Mouse (Mus musculus) hindbrain, embryonic 11.5 days (tissue): Measurements from ENCODE around the gene Tmem147. TPM values are rescaled to one million over a fixed set of nuclear protein-coding genes. Genes with fewer than 3 reads are reported as not detected.
A peak's percentile ranks its signal among the peaks of the same experiment; 100 is the strongest.

Source experiments
- ATAC-seq: fragments of 200-750 bp; cut with Nextera tagmentation; 2 replicates; pipeline ENCODE4 v1.8.0; 2017; ENCODE audit warnings: mild to moderate bottlenecking, moderate TSS enrichment, moderate library complexity; ENCODE audit not compliant: low FRiP score
- DNase-seq: peaks from one replicate; pipeline ENCODE4 v3.0.0-alpha.2; 2015; ENCODE audit warnings: low spot score
- H3K27ac ChIP-seq: fragments of 300-500 bp; sonication (generic); 2 replicates; pipeline ENCODE4 v1.5.1; 2014; ENCODE audit warnings: mild to moderate bottlenecking, low read depth, low read length
- H3K27me3 ChIP-seq: fragments of 300-500 bp; sonication (generic); 2 replicates; pipeline ENCODE4 v1.6.1; 2014; ENCODE audit warnings: mild to moderate bottlenecking, low read length, moderate library complexity, mixed read lengths; ENCODE audit not compliant: control insufficient read depth, insufficient read depth
- H3K36me3 ChIP-seq: fragments of 300-500 bp; sonication (generic); 2 replicates; pipeline ENCODE4 v1.6.1; 2014; ENCODE audit warnings: mild to moderate bottlenecking, low read length, moderate library complexity, mixed read lengths; ENCODE audit not compliant: control insufficient read depth, insufficient read depth
- H3K4me1 ChIP-seq: fragments of 300-500 bp; sonication (generic); replicated peaks from 2 replicates; pipeline ENCODE4 v1.6.1; 2014; ENCODE audit warnings: low read length, mixed read lengths; ENCODE audit not compliant: control insufficient read depth, insufficient read depth
- H3K4me2 ChIP-seq: fragments of 300-500 bp; sonication (generic); replicated peaks from 2 replicates; pipeline ENCODE4 v1.6.1; 2014; ENCODE audit warnings: mild to moderate bottlenecking, low read depth, low read length
- H3K4me3 ChIP-seq: fragments of 300-500 bp; sonication (generic); 2 replicates; pipeline ENCODE4 v1.5.1; 2014; ENCODE audit warnings: low read depth, low read length
- H3K9ac ChIP-seq: fragments of 300-500 bp; sonication (generic); 2 replicates; pipeline ENCODE4 v1.6.1; 2014; ENCODE audit warnings: low read depth, low read length
- H3K9me3 ChIP-seq: fragments of 300-500 bp; sonication (generic); 2 replicates; pipeline ENCODE4 v1.6.1; 2016; ENCODE audit warnings: low read length; ENCODE audit not compliant: control insufficient read depth
- WGBS: fragments of 180-500 bp; shearing (Covaris S2); extraction: QIAGEN DNeasy Blood & Tissue Kit; methylation state at CpG from one replicate; pipeline ENCODE4 v1.1.7; 2014; 5-methylcytosine and 5-hydroxymethylcytosine counted together
- polyA plus RNA-seq: library from polyadenylated mRNA; unstranded; fragments of >200 nt; fragmentation: Nextera tagmentation; extraction: Ambion mirVana; gene quantifications from 2 replicates; pipeline ENCODE4 v1.2.1, GENCODE M21; 2014

Gene Tmem147
- polyA plus RNA-seq, 1 experiment from 2014 or later, result 143 TPM

GRCm38 (mm10) chr7:30717006-30717715, 12.2 kb downstream of the Tmem147 start:
- ATAC-seq (peak; percentile 94), DNase-seq (peak; percentile 89)
- H3K36me3 ChIP-seq, result no peaks in the 10 kb centered on the region
- H3K4me1 ChIP-seq, result peaks cover 4% of the 10 kb centered on the region; the same call in 1 of the 2 replicates
- H3K9ac ChIP-seq, result 0 out of 2 replicates have a peak overlapping the region, but pooled peaks have one; percentile 19
- peaks cover 9% of the 10 kb centered on the region for H3K27me3 ChIP-seq
- no peak overlapping the region for H3K27ac ChIP-seq
- H3K4me3 ChIP-seq, result peak overlapping the region; percentile 28
- H3K4me2 ChIP-seq, result peak overlapping the region; percentile 53
- WGBS, result 3% methylated on average over 43 of the region's 43 CpGs
- no peaks in the 10 kb centered on the region for H3K9me3 ChIP-seq

DNA sequence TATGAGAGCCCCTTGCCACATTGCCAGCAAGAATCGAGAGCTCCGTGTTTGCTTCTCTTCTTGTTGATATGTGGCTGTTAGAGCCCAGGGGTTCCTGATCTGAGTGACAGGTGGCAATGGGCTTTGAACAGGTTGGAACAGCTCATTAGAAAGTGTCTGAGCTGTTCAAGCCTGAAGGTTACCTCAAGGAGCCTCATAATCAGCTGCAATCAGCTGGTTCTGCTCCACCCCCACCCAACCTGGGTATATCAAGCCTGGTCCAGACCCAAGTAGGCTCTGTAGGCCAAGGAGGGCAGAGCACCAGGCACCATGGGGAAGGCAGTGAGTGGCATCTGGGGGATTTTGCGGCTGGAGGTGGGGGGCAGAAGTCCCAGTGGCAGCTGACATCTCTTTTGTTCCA, 17.4 kb downstream of the Tmem147 start, which contains the start of gene Atp4a:
Gene Atp4a (plus strand): TSS at position 268 of the 400 bp plus-strand sequence.
- Histone ChIP-seq H3K4me3 (no peak within 1 kb of the TSS), H3K4me2 (no peak within 1 kb of the TSS), H3K9me3 (no peaks in the 10 kb centered on the region), H3K36me3 (no peaks in the 10 kb centered on the region), H3K27ac (no peak within 1 kb of the TSS), H3K9ac (no peak within 1 kb of the TSS), H3K4me1 (no peaks in the 10 kb centered on the region), H3K27me3 (peaks cover 6% of the 10 kb centered on the region)
- no peak for DNase-seq
- ATAC-seq, result no peak
- WGBS, result 77% methylated on average over 3 of the region's 3 CpGs

DNA sequence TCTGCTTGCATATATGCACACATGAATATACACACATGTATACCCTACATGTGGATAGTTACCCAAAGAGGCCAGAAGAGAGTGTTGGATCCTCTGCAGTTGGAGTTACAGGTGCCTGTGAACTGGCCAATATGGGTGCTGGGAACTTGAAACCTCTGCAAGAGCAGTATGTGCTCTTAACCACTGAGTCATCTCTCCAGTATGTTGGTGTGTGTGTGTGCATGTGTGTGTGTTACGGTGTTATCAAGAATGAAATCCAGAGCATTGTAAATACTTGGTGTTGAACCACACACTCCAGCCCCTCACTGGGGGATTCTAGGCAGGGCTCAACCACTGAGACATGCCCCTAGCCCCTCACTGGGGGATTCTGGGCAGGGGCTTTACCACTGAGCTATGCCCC, 21.9 kb downstream of the Tmem147 start:
- no peak for DNase-seq
- Histone ChIP-seq H3K27ac (no peak overlapping the region), H3K4me3 (no peak overlapping the region), H3K9ac (no peak overlapping the region), H3K4me2 (no peak overlapping the region), H3K4me1 (no peaks in the 10 kb centered on the region), H3K27me3 (no peaks in the 10 kb centered on the region), H3K36me3 (no peaks in the 10 kb centered on the region), H3K9me3 (no peaks in the 10 kb centered on the region)
- ATAC-seq, result no peak
- 88% methylated on average over 1 of the region's 1 CpGs for WGBS

DNA sequence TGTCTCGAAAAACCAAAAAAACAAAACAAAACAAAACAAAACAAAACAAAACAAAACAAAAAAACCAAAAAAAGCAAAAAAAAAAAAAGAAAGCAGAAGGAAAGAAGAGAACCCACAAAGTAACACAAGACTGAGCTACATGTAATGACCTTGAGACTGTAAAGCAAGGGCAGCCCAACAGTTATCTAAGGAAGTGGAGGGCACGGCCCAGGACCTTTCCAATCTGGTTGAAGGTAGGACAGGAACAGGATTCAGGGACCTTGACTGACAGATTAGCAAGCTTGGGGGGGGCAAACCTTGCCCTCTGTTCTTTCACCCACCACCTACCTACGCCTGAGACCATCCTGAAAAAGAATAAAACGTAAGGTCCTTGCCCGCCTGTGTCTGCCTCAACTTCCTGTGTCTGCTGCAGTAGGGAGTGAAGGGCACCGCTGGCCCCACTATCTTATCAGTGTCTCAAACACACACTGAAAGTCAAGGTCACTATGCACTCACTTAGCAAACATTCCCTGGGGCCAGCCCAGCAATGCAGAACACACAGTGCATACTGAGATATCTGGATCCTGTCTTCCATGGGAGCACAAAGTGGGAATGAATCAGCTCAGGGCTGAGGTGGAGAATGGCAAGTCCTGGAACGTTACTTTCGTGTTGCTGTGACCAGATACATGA, 23.0 kb downstream of the Tmem147 start:
- Histone ChIP-seq H3K27me3 (no peaks in the 10 kb centered on the region), H3K9ac (no peak overlapping the region), H3K4me1 (no peaks in the 10 kb centered on the region), H3K27ac (no peak overlapping the region), H3K4me2 (no peak overlapping the region), H3K36me3 (no peaks in the 10 kb centered on the region), H3K4me3 (no peak overlapping the region), H3K9me3 (no peaks in the 10 kb centered on the region)
- ATAC-seq (no peak), DNase-seq (no peak)
- 81% methylated on average over 8 of the region's 8 CpGs for WGBS

DNA sequence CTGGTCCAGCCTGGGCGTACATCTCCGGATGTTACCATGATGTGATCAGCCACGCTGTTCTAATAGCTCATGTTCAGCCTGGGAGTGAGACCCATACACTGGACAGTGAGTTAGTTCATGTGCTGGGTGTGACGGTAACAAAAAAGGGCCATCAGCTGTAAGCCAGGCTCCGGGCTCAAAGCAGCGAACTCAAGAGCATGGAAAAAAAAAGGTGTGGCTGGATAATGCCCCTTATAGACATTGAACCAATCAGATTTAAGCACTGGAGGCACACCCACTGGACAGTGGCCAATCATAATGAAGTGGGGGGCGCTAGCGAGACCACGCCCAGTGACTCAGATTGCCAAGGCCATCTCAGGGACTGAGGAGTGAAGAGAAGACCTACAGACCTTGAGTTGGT, 30.8 kb downstream of the Tmem147 start, which contains the start of gene 2200002J24Rik:
Gene 2200002J24Rik (plus strand): TSS at position 338 of the 400 bp plus-strand sequence.
- H3K9ac ChIP-seq, result no peak within 1 kb of the TSS
- no peaks in the 10 kb centered on the region for H3K36me3 ChIP-seq
- no peaks in the 10 kb centered on the region for H3K4me1 ChIP-seq
- no peak within 1 kb of the TSS for H3K4me2 ChIP-seq
- H3K4me3 ChIP-seq, result no peak within 1 kb of the TSS
- no peak for ATAC-seq
- H3K27me3 ChIP-seq, result no peaks in the 10 kb centered on the region
- no peaks in the 10 kb centered on the region for H3K9me3 ChIP-seq
- peak; percentile 15 for DNase-seq
- H3K27ac ChIP-seq, result no peak within 1 kb of the TSS
- WGBS, result 41% methylated on average over 9 of the region's 9 CpGs

DNA sequence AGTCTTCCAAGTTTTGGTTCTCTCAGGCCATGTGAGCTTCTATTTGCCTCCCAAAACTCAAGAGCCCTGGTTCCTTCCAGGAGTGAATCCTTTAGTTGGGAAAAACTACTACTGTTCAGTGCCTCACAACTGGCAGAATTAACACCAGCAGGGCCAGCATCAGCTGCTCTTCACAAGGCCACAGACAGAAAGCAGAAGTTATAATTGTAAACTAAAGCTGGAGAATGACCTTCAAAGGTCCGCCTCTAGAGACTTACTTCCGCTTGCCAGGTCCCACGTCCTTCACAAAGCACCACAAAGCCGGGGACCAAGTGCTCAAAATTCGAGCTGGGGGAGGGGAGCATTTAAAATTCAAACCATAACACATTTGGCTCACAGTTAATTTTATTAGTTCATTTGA, 31.2 kb downstream of the Tmem147 start:
- Histone ChIP-seq H3K4me1 (no peaks in the 10 kb centered on the region), H3K9me3 (no peaks in the 10 kb centered on the region), H3K9ac (no peak overlapping the region), H3K27me3 (no peaks in the 10 kb centered on the region), H3K36me3 (no peaks in the 10 kb centered on the region), H3K4me3 (no peak overlapping the region), H3K4me2 (no peak overlapping the region), H3K27ac (no peak overlapping the region)
- ATAC-seq, result no peak
- 59% methylated on average over 5 of the region's 5 CpGs for WGBS
- DNase-seq, result no peak

- 76% methylated on average over 6 of the region's 6 CpGs for WGBS
- ATAC-seq (no peak), DNase-seq (peak; percentile 5)
- Histone ChIP-seq H3K27me3 (peaks cover 9% of the 10 kb centered on the region; the same call in 1 of the 2 replicates), H3K36me3 (no peaks in the 10 kb centered on the region), H3K9me3 (no peaks in the 10 kb centered on the region), H3K4me3 (no peak overlapping the region), H3K4me1 (no peaks in the 10 kb centered on the region), H3K27ac (no peak overlapping the region), H3K9ac (no peak overlapping the region), H3K4me2 (no peak overlapping the region)
Observed at GRCm38 (mm10) chr7:30688325-30688724, 41.0 kb downstream of the Tmem147 start.

- no peaks in the 10 kb centered on the region for H3K9me3 ChIP-seq
- no peak overlapping the region for H3K4me2 ChIP-seq
- no peaks in the 10 kb centered on the region for H3K4me1 ChIP-seq
- no peak overlapping the region for H3K9ac ChIP-seq
- ATAC-seq, result no peak
- DNase-seq, result no peak
- no peak overlapping the region for H3K27ac ChIP-seq
- no peaks in the 10 kb centered on the region for H3K36me3 ChIP-seq
- 79% methylated on average over 2 of the region's 2 CpGs for WGBS
- no peak overlapping the region for H3K4me3 ChIP-seq
- H3K27me3 ChIP-seq, result peaks cover 9% of the 10 kb centered on the region; the same call in 1 of the 2 replicates
Observed at GRCm38 (mm10) chr7:30683425-30683824, 45.9 kb downstream of the Tmem147 start.

DNA sequence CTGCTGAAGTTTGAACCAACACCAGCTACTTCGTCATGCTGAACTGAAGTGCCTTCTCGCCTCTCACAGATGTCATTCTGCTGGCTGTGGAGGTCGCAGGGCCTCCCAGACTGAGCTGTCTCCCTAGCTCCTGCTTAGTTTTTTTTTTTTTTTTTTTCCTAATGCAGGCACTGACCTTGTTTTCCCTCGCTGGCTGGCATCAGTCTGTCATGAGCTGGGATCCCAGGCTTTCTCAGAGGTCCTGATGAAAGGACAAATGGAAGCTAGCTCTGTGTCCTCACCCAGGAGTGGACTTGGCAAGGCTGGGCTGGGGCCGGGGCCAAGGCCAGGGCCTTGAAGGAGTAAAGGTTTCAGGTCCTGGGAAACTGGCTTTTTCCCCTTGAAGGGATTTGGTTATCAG, 47.4 kb downstream of the Tmem147 start:
- H3K9ac ChIP-seq, result no peak overlapping the region
- ATAC-seq (no peak), DNase-seq (no peak)
- H3K27me3 ChIP-seq, result no peaks in the 10 kb centered on the region
- H3K4me3 ChIP-seq, result no peak overlapping the region
- no peaks in the 10 kb centered on the region for H3K4me1 ChIP-seq
- H3K36me3 ChIP-seq, result no peaks in the 10 kb centered on the region
- no peak overlapping the region for H3K27ac ChIP-seq
- WGBS, result 68% methylated on average over 5 of the region's 5 CpGs
- H3K4me2 ChIP-seq, result no peak overlapping the region
- H3K9me3 ChIP-seq, result no peaks in the 10 kb centered on the region
